Mouse (Mus musculus): ENCODE measurements at regions not wholly inside any gene's neighbourhood (a gene's known extent, or its start where the extent isn't known, plus 50 kb on each side); places are given as distances from the start of the nearest gene placed in this dataset.
A peak's percentile ranks its signal among the peaks of the same experiment; 100 is the strongest.

- Histone ChIP-seq H3K4me2 (replicated peaks) (no peak overlapping the region), H3K27ac (replicated peaks) (no peak overlapping the region), H3K36me3 (no peaks in the 10 kb centered on the region), H3K9me3 (no peaks in the 10 kb centered on the region), H3K9ac (replicated peaks) (no peak overlapping the region), H3K4me3 (no peak overlapping the region), H3K27me3 (no peaks in the 10 kb centered on the region), H3K4me1 (no peaks in the 10 kb centered on the region)
- WGBS, result 89% methylated on average over 5 of the region's 5 CpGs
- ATAC-seq (ENCODE audit: low FRiP score, low read depth), result no peak
These were observed 60.6 kb downstream of the Crygs start for GRCm38 (mm10) chr16:22750725-22751287.

- Histone ChIP-seq H3K9ac (replicated peaks) (no peak overlapping the region), H3K4me1 (no peaks in the 10 kb centered on the region), H3K27me3 (no peaks in the 10 kb centered on the region), H3K4me2 (replicated peaks) (no peak overlapping the region), H3K36me3 (no peaks in the 10 kb centered on the region), H3K27ac (replicated peaks) (no peak overlapping the region), H3K4me3 (no peak overlapping the region), H3K9me3 (no peaks in the 10 kb centered on the region)
- WGBS, result 89% methylated on average over 7 of the region's 7 CpGs
- ATAC-seq (ENCODE audit: low FRiP score, low read depth), result no peak
These were observed 67.1 kb downstream of the Crygs start for GRCm38 (mm10) chr16:22744121-22744855.

GRCm38 (mm10) chr16:22743461-22743860, 67.9 kb downstream of the Crygs start:
- Histone ChIP-seq H3K4me1 (no peaks in the 10 kb centered on the region), H3K9me3 (no peaks in the 10 kb centered on the region), H3K27ac (replicated peaks) (no peak overlapping the region), H3K27me3 (no peaks in the 10 kb centered on the region), H3K36me3 (no peaks in the 10 kb centered on the region), H3K4me3 (no peak overlapping the region), H3K4me2 (replicated peaks) (no peak overlapping the region), H3K9ac (replicated peaks) (no peak overlapping the region)
- ATAC-seq (ENCODE audit: low FRiP score, low read depth), result no peak
- WGBS, result 89% methylated on average over 1 of the region's 1 CpGs

GRCm38 (mm10) chr16:22741496-22741895, 69.9 kb downstream of the Crygs start:
- Histone ChIP-seq H3K27ac (replicated peaks) (no peak overlapping the region), H3K4me3 (no peak overlapping the region), H3K9ac (replicated peaks) (no peak overlapping the region), H3K36me3 (no peaks in the 10 kb centered on the region), H3K9me3 (no peaks in the 10 kb centered on the region), H3K4me1 (no peaks in the 10 kb centered on the region), H3K27me3 (peaks cover 5% of the 10 kb centered on the region; the same call in 1 of the 2 replicates), H3K4me2 (replicated peaks) (no peak overlapping the region)
- WGBS, result 79% methylated on average over 4 of the region's 4 CpGs
- ATAC-seq (ENCODE audit: low FRiP score, low read depth), result no peak

GRCm38 (mm10) chr16:22734529-22735022, 76.8 kb downstream of the Crygs start:
- ATAC-seq (ENCODE audit: low FRiP score, low read depth), result peak; percentile 52; the same call in 1 of the 2 replicates

GRCm38 (mm10) chr16:22733772-22734528, 76.9 kb upstream of the Dgkg start:
- 22% methylated on average over 11 of the region's 11 CpGs for WGBS
- 0 out of 2 replicates have a peak, but pooled peaks have one; percentile 34 for ATAC-seq (ENCODE audit: low FRiP score, low read depth)
- Histone ChIP-seq H3K27ac (replicated peaks) (no peak overlapping the region), H3K4me1 (peaks cover 14% of the 10 kb centered on the region), H3K4me3 (no peak overlapping the region), H3K9me3 (no peaks in the 10 kb centered on the region), H3K9ac (replicated peaks) (no peak overlapping the region), H3K27me3 (peaks cover 17% of the 10 kb centered on the region), H3K36me3 (no peaks in the 10 kb centered on the region), H3K4me2 (replicated peaks) (peak overlapping the region; percentile 8; the same call in 1 of the 2 replicates)

More at GRCm38 (mm10) chr16:22734529-22735022, 76.8 kb downstream of the Crygs start:
- Histone ChIP-seq H3K36me3 (no peaks in the 10 kb centered on the region), H3K4me1 (peaks cover 14% of the 10 kb centered on the region), H3K4me2 (replicated peaks) (0 out of 2 replicates have a peak overlapping the region, but pooled peaks have one; percentile 8), H3K9ac (replicated peaks) (no peak overlapping the region), H3K4me3 (no peak overlapping the region), H3K9me3 (no peaks in the 10 kb centered on the region), H3K27me3 (peaks cover 17% of the 10 kb centered on the region), H3K27ac (replicated peaks) (no peak overlapping the region)
- 38% methylated on average over 10 of the region's 10 CpGs for WGBS

GRCm38 (mm10) chr16:22729096-22729495, 72.1 kb upstream of the Dgkg start:
- Histone ChIP-seq H3K4me2 (replicated peaks) (no peak overlapping the region), H3K9ac (replicated peaks) (no peak overlapping the region), H3K36me3 (no peaks in the 10 kb centered on the region), H3K27me3 (no peaks in the 10 kb centered on the region), H3K9me3 (no peaks in the 10 kb centered on the region), H3K27ac (replicated peaks) (no peak overlapping the region), H3K4me3 (no peak overlapping the region), H3K4me1 (peaks cover 6% of the 10 kb centered on the region)
- 81% methylated on average over 3 of the region's 3 CpGs for WGBS
- ATAC-seq (ENCODE audit: low FRiP score, low read depth), result no peak

GRCm38 (mm10) chr16:22725261-22725660, 68.2 kb upstream of the Dgkg start:
- H3K9me3 ChIP-seq, result no peaks in the 10 kb centered on the region
- 0 out of 2 replicates have a peak, but pooled peaks cover under 1% of the 10 kb centered on the region for H3K27me3 ChIP-seq
- H3K36me3 ChIP-seq, result no peaks in the 10 kb centered on the region
- no peaks in the 10 kb centered on the region for H3K4me1 ChIP-seq
- H3K4me3 ChIP-seq, result no peak overlapping the region
- H3K9ac ChIP-seq (replicated peaks), result no peak overlapping the region
- no peak for ATAC-seq (ENCODE audit: low FRiP score, low read depth)
- WGBS, result 97% methylated on average over 3 of the region's 3 CpGs
- H3K27ac ChIP-seq (replicated peaks), result no peak overlapping the region
- H3K4me2 ChIP-seq (replicated peaks), result no peak overlapping the region

GRCm38 (mm10) chr16:22723333-22723732, 66.3 kb upstream of the Dgkg start:
- Histone ChIP-seq H3K27me3 (0 out of 2 replicates have a peak, but pooled peaks cover 6% of the 10 kb centered on the region), H3K4me1 (no peaks in the 10 kb centered on the region), H3K27ac (replicated peaks) (no peak overlapping the region), H3K9ac (replicated peaks) (no peak overlapping the region), H3K4me2 (replicated peaks) (no peak overlapping the region), H3K36me3 (no peaks in the 10 kb centered on the region), H3K9me3 (no peaks in the 10 kb centered on the region), H3K4me3 (no peak overlapping the region)
- ATAC-seq (ENCODE audit: low FRiP score, low read depth), result no peak
- 83% methylated on average over 4 of the region's 4 CpGs for WGBS

GRCm38 (mm10) chr16:22719791-22720190, 62.8 kb upstream of the Dgkg start:
- H3K27ac ChIP-seq (replicated peaks), result no peak overlapping the region
- H3K9ac ChIP-seq (replicated peaks), result no peak overlapping the region
- H3K27me3 ChIP-seq, result 0 out of 2 replicates have a peak, but pooled peaks cover 6% of the 10 kb centered on the region
- H3K36me3 ChIP-seq, result no peaks in the 10 kb centered on the region
- no peak overlapping the region for H3K4me3 ChIP-seq
- H3K9me3 ChIP-seq, result no peaks in the 10 kb centered on the region
- no peaks in the 10 kb centered on the region for H3K4me1 ChIP-seq
- 73% methylated on average over 4 of the region's 4 CpGs for WGBS
- no peak for ATAC-seq (ENCODE audit: low FRiP score, low read depth)
- no peak overlapping the region for H3K4me2 ChIP-seq (replicated peaks)

- no peak overlapping the region for H3K4me3 ChIP-seq
- no peaks in the 10 kb centered on the region for H3K4me1 ChIP-seq
- 0 out of 2 replicates have a peak, but pooled peaks cover 6% of the 10 kb centered on the region for H3K27me3 ChIP-seq
- WGBS, result 52% methylated on average over 7 of the region's 7 CpGs
- H3K9ac ChIP-seq (replicated peaks), result no peak overlapping the region
- H3K36me3 ChIP-seq, result no peaks in the 10 kb centered on the region
- H3K27ac ChIP-seq (replicated peaks), result no peak overlapping the region
- H3K9me3 ChIP-seq, result no peaks in the 10 kb centered on the region
- no peak for ATAC-seq (ENCODE audit: low FRiP score, low read depth)
- no peak overlapping the region for H3K4me2 ChIP-seq (replicated peaks)
These were observed 62.3 kb upstream of the Dgkg start for GRCm38 (mm10) chr16:22719304-22719703.

- 69% methylated on average over 2 of the region's 2 CpGs for WGBS
- Histone ChIP-seq H3K9me3 (no peaks in the 10 kb centered on the region), H3K27ac (replicated peaks) (no peak overlapping the region), H3K4me2 (replicated peaks) (no peak overlapping the region), H3K4me1 (no peaks in the 10 kb centered on the region), H3K27me3 (0 out of 2 replicates have a peak, but pooled peaks cover 6% of the 10 kb centered on the region), H3K36me3 (no peaks in the 10 kb centered on the region), H3K4me3 (no peak overlapping the region), H3K9ac (replicated peaks) (no peak overlapping the region)
- ATAC-seq (ENCODE audit: low FRiP score, low read depth), result no peak
These were observed 60.4 kb upstream of the Dgkg start for GRCm38 (mm10) chr16:22717462-22717861.
